Mouse (Mus musculus): ENCODE measurements around the gene Pwwp2b. TPM values are rescaled to one million over a fixed set of nuclear protein-coding genes. Genes with fewer than 3 reads are reported as not detected.

Gene Pwwp2b
- polyA plus RNA-seq, 1 experiment from 2014 or later, result 11.6 TPM

DNA sequence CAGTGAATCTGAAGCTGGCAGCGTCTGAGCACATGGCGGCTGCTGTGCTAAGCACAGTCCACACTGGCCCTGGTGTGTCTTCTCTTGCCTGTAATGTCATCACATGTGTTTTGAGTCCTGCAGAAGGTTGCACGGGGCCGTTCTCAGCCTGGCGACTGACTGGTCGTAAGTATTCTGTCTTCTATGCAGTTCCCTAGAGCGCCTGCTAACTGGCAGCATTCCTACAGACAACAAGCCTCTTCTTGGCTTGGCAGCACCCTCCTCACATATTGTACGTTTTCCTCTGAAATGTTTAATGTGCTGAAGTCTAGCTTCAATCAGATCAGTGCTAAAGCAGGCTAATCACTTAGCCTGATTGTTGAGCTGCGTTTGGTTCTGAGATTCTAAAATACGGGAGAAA lies 27.3 kb downstream of the Pwwp2b start:
- Histone ChIP-seq H3K4me1 (ENCODE audit: control insufficient read depth, insufficient read depth, low read length) (peaks cover 46% of the 10 kb centered on the region), H3K9ac (ENCODE audit: low read depth, low read length) (peak overlapping the region; percentile 8; the same call in 1 of the 2 replicates), H3K27me3 (replicated peaks; ENCODE audit: control insufficient read depth, insufficient read depth, low read length) (no peaks in the 10 kb centered on the region), H3K36me3 (ENCODE audit: control insufficient read depth, insufficient read depth, low read length) (no peaks in the 10 kb centered on the region), H3K4me2 (ENCODE audit: low read depth, low read length) (no peak overlapping the region), H3K9me3 (ENCODE audit: control insufficient read depth, low read length) (no peaks in the 10 kb centered on the region), H3K4me3 (ENCODE audit: low read depth, low read length) (no peak overlapping the region), H3K27ac (replicated peaks; ENCODE audit: low read depth, low read length) (peak overlapping the region; percentile 52)
- DNase-seq (ENCODE audit: low spot score), result no peak
- WGBS, result 38% methylated on average over 10 of the region's 10 CpGs
- ATAC-seq (ENCODE audit: low read depth), result no peak

DNA sequence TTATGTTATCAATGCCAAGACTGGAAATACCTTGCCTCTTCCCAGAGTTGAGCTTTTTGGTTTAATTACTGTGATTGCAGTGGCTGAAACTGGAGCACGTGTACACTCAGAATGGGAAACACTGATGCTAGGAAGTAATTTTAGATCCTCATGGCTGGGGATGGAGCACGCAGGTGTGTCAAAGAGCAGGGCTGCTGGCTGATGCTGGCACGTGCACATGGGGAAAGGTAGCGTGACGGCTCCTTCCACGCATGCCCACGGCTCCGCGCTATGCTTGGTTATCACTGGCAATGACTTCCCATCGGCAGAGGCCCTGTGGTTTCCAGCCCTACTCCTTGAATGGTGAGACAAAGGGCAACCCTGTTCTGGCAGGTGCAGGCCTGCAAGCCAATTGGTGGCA lies 27.9 kb downstream of the Pwwp2b start:
- Histone ChIP-seq H3K27me3 (replicated peaks; ENCODE audit: control insufficient read depth, insufficient read depth, low read length) (no peaks in the 10 kb centered on the region), H3K9me3 (ENCODE audit: control insufficient read depth, low read length) (no peaks in the 10 kb centered on the region), H3K4me1 (ENCODE audit: control insufficient read depth, insufficient read depth, low read length) (peaks cover 50% of the 10 kb centered on the region), H3K4me3 (ENCODE audit: low read depth, low read length) (no peak overlapping the region), H3K9ac (ENCODE audit: low read depth, low read length) (no peak overlapping the region), H3K36me3 (ENCODE audit: control insufficient read depth, insufficient read depth, low read length) (no peaks in the 10 kb centered on the region), H3K27ac (replicated peaks; ENCODE audit: low read depth, low read length) (no peak overlapping the region), H3K4me2 (ENCODE audit: low read depth, low read length) (no peak overlapping the region)
- 61% methylated on average over 10 of the region's 10 CpGs for WGBS
- DNase-seq (ENCODE audit: low spot score) (no peak), ATAC-seq (ENCODE audit: low read depth) (peak; percentile 10; the same call in 1 of the 2 replicates)

DNA sequence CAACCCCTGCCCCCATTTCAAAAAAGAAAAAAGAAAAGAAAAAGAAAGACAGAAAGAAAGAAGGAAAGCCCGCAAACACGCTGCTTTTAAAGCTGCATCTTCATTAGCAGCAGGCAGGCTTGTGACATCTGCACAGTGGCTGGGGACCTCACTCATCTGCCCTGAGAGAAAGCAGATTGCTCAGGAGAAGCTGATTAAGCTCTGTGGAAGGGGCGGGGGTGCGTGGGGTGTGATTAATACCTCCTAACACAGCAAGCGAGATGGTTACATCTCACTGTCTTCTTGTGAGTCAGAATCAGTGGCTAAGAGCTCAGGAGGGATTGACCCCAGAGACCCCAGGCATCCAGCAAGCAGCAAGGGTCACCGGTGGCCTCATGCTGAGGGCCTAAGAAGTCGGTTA lies 29.3 kb downstream of the Pwwp2b start:
- no peak overlapping the region for H3K4me3 ChIP-seq (ENCODE audit: low read depth, low read length)
- DNase-seq (ENCODE audit: low spot score) (no peak), ATAC-seq (ENCODE audit: low read depth) (no peak)
- H3K27me3 ChIP-seq (replicated peaks; ENCODE audit: control insufficient read depth, insufficient read depth, low read length), result no peaks in the 10 kb centered on the region
- peaks cover 43% of the 10 kb centered on the region for H3K4me1 ChIP-seq (ENCODE audit: control insufficient read depth, insufficient read depth, low read length)
- no peak overlapping the region for H3K9ac ChIP-seq (ENCODE audit: low read depth, low read length)
- H3K9me3 ChIP-seq (ENCODE audit: control insufficient read depth, low read length), result no peaks in the 10 kb centered on the region
- no peaks in the 10 kb centered on the region for H3K36me3 ChIP-seq (ENCODE audit: control insufficient read depth, insufficient read depth, low read length)
- no peak overlapping the region for H3K27ac ChIP-seq (replicated peaks; ENCODE audit: low read depth, low read length)
- 84% methylated on average over 6 of the region's 7 CpGs for WGBS
- no peak overlapping the region for H3K4me2 ChIP-seq (ENCODE audit: low read depth, low read length)

DNA sequence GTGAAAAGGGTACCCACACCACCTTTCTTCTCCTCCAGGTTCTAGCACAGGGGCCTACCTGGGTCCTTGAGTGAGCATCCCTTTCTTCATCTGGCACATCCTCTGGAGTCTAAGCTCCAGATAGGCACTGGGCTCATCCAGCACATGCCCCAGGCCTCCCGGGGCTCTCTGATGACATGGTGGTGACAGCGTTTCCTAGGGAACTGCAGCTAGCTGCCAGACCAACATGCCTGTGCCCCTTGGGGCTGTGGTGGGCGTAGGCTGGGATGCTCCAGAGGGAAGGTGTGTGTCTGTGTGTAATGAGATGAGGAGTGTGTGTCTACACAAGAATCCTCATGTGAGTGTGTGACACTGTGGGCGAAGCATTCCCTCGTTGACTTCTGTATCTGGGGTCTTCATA lies 31.3 kb downstream of the Pwwp2b start:
- 66% methylated on average over 5 of the region's 5 CpGs for WGBS

DNA sequence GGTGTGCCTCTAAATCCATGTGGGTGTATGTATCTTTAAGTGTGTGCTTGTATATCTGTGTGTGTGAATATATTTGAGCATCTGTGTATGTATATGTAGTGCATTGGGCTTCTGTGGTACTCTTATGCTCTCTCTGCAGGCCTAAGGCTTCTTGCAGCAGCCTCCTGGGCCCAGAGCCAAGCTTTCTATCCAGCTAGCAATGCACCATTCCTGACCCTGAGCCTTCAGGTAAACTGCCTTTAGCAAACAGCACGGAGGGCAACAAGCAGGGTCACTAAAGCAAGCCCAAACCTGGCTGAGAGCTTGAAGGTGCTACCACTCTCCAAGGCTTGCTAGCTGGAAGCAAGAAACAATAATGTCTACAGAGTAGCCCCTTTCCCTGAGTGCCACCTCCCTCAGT lies 31.8 kb downstream of the Pwwp2b start:
- H3K27me3 ChIP-seq (replicated peaks; ENCODE audit: control insufficient read depth, insufficient read depth, low read length), result no peaks in the 10 kb centered on the region
- H3K4me1 ChIP-seq (ENCODE audit: control insufficient read depth, insufficient read depth, low read length), result peaks cover 30% of the 10 kb centered on the region
- DNase-seq (ENCODE audit: low spot score), result no peak
- no peak overlapping the region for H3K9ac ChIP-seq (ENCODE audit: low read depth, low read length)
- no peak overlapping the region for H3K4me3 ChIP-seq (ENCODE audit: low read depth, low read length)
- no peak overlapping the region for H3K4me2 ChIP-seq (ENCODE audit: low read depth, low read length)
- H3K27ac ChIP-seq (replicated peaks; ENCODE audit: low read depth, low read length), result no peak overlapping the region
- no peaks in the 10 kb centered on the region for H3K36me3 ChIP-seq (ENCODE audit: control insufficient read depth, insufficient read depth, low read length)
- H3K9me3 ChIP-seq (ENCODE audit: control insufficient read depth, low read length), result no peaks in the 10 kb centered on the region
- ATAC-seq (ENCODE audit: low read depth), result no peak
- WGBS, result 33% methylated on average over 1 of the region's 1 CpGs

More for the DNA sequence above, 31.3 kb downstream of the Pwwp2b start:
- Histone ChIP-seq H3K9me3 (ENCODE audit: control insufficient read depth, low read length) (no peaks in the 10 kb centered on the region), H3K4me3 (ENCODE audit: low read depth, low read length) (no peak overlapping the region), H3K27ac (replicated peaks; ENCODE audit: low read depth, low read length) (no peak overlapping the region), H3K9ac (ENCODE audit: low read depth, low read length) (no peak overlapping the region), H3K4me2 (ENCODE audit: low read depth, low read length) (no peak overlapping the region), H3K36me3 (ENCODE audit: control insufficient read depth, insufficient read depth, low read length) (no peaks in the 10 kb centered on the region), H3K27me3 (replicated peaks; ENCODE audit: control insufficient read depth, insufficient read depth, low read length) (no peaks in the 10 kb centered on the region), H3K4me1 (ENCODE audit: control insufficient read depth, insufficient read depth, low read length) (peaks cover 30% of the 10 kb centered on the region)
- DNase-seq (ENCODE audit: low spot score) (no peak), ATAC-seq (ENCODE audit: low read depth) (peak; percentile 56)

DNA sequence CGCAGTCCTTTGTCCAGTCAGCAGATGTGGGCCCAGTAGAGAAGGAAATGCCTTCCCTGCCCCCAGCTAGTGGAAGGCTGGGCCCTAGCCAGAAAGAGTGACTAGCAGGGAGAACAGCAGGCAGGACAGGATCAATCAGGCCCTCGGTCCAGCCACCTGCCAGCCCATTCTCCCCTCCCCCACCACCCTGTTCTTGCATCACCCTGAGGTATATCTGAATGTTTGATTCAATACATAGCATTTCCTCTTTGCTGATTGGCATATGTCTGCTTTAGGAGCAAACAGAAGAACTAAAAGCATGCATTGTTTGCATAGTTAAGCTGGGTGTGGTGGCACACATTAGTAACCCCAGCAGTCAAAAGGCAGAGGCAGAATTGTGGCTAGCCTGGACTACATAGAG lies 32.9 kb downstream of the Pwwp2b start:
- peaks cover 19% of the 10 kb centered on the region; the same call in 1 of the 2 replicates for H3K4me1 ChIP-seq (ENCODE audit: control insufficient read depth, insufficient read depth, low read length)
- WGBS, result 45% methylated on average over 2 of the region's 2 CpGs
- no peak overlapping the region for H3K9ac ChIP-seq (ENCODE audit: low read depth, low read length)
- no peaks in the 10 kb centered on the region for H3K36me3 ChIP-seq (ENCODE audit: control insufficient read depth, insufficient read depth, low read length)
- H3K9me3 ChIP-seq (ENCODE audit: control insufficient read depth, low read length), result no peaks in the 10 kb centered on the region
- no peak overlapping the region for H3K4me3 ChIP-seq (ENCODE audit: low read depth, low read length)
- peak overlapping the region; percentile 25; the same call in 1 of the 2 replicates for H3K27ac ChIP-seq (replicated peaks; ENCODE audit: low read depth, low read length)
- H3K4me2 ChIP-seq (ENCODE audit: low read depth, low read length), result no peak overlapping the region
- no peaks in the 10 kb centered on the region for H3K27me3 ChIP-seq (replicated peaks; ENCODE audit: control insufficient read depth, insufficient read depth, low read length)
- no peak; the same call in 1 of the 2 replicates for ATAC-seq (ENCODE audit: low read depth)
- DNase-seq (ENCODE audit: low spot score), result no peak

DNA sequence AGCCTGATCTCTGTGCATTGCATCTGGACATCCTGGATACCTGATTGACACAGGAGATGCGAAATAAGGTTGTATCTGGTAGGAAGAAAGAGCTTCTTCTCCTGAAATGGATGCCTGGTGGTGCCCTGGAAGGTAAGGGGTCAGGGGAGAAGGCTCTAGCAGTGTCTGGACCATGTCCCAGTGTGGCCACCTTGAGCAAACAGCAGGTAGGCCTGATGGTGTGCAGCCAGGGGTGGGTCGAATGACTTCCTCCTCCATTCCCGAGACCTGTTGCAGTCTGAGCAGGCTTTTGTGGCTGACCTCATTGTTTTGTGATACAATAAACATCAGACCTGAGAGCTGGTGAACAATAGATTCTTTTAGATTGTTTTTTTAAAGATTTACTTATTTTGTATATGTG lies 33.8 kb downstream of the Pwwp2b start:
- H3K9ac ChIP-seq (ENCODE audit: low read depth, low read length), result no peak overlapping the region
- no peaks in the 10 kb centered on the region for H3K9me3 ChIP-seq (ENCODE audit: control insufficient read depth, low read length)
- H3K27ac ChIP-seq (replicated peaks; ENCODE audit: low read depth, low read length), result no peak overlapping the region
- no peak overlapping the region for H3K4me2 ChIP-seq (ENCODE audit: low read depth, low read length)
- 84% methylated on average over 3 of the region's 3 CpGs for WGBS
- peaks cover 17% of the 10 kb centered on the region; the same call in 1 of the 2 replicates for H3K4me1 ChIP-seq (ENCODE audit: control insufficient read depth, insufficient read depth, low read length)
- DNase-seq (ENCODE audit: low spot score) (no peak), ATAC-seq (ENCODE audit: low read depth) (no peak)
- H3K27me3 ChIP-seq (replicated peaks; ENCODE audit: control insufficient read depth, insufficient read depth, low read length), result no peaks in the 10 kb centered on the region
- no peak overlapping the region for H3K4me3 ChIP-seq (ENCODE audit: low read depth, low read length)
- H3K36me3 ChIP-seq (ENCODE audit: control insufficient read depth, insufficient read depth, low read length), result no peaks in the 10 kb centered on the region

DNA sequence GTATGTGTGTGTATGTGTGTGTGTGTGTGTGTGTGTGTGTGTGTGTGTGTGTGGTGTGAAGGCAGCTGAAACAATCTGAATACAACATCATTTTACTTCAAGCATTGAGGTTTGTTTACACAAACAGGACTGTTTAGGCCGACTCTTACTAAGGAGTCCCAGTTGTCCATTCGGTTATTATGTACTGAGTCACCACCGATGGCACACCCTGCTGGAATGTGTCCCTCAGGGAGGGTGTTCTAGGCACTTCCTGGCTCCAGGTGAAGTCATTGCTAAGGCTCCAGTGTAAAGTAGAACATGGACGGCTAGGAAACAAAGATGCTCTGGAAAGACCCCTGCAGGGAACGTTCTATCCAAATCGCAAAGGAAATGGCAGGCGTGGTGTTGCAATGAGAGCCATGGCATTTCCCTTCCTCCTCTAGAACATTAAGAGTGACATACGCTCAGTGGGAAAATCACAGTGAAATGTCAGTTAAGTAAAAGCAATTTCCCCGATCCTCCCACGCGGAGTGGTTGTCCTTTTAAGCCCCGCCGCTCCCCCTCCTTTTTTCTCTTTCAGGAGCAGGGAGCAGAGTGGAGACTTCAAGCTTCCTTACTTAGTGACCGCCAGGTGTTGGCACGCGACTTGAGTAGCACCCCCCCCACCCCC lies 37.1 kb downstream of the Pwwp2b start:
- Histone ChIP-seq H3K27me3 (replicated peaks; ENCODE audit: control insufficient read depth, insufficient read depth, low read length) (no peaks in the 10 kb centered on the region), H3K36me3 (ENCODE audit: control insufficient read depth, insufficient read depth, low read length) (no peaks in the 10 kb centered on the region), H3K4me2 (ENCODE audit: low read depth, low read length) (no peak overlapping the region), H3K9ac (ENCODE audit: low read depth, low read length) (no peak overlapping the region), H3K27ac (replicated peaks; ENCODE audit: low read depth, low read length) (no peak overlapping the region), H3K9me3 (ENCODE audit: control insufficient read depth, low read length) (no peaks in the 10 kb centered on the region), H3K4me3 (ENCODE audit: low read depth, low read length) (no peak overlapping the region), H3K4me1 (ENCODE audit: control insufficient read depth, insufficient read depth, low read length) (peaks cover 6% of the 10 kb centered on the region; the same call in 1 of the 2 replicates)
- WGBS, result 75% methylated on average over 16 of the region's 16 CpGs
- DNase-seq (ENCODE audit: low spot score), result no peak
- ATAC-seq (ENCODE audit: low read depth), result no peak

DNA sequence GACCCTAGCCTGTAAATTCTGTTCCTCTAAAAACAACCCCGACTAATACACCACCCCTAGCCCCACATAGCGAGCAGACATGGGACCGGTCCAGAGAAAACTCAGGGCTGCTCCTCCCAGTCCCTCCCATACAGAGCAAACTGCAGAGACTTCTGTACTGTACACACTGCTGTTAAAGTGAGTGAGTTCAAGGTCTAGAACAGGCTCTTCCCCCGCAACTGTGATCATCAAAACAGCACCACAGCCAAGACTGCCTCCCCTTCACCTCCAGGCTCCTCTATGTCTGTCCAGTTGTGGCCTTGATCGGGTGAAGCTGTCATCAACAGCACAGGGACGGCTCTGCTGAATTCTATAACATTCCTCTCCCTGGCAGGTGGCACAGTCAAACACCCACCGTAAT lies 40.3 kb downstream of the Pwwp2b start:
- 77% methylated on average over 7 of the region's 7 CpGs for WGBS
- ATAC-seq (ENCODE audit: low read depth), result no peak

More for the DNA sequence above, 40.3 kb downstream of the Pwwp2b start:
- no peak overlapping the region for H3K9ac ChIP-seq (ENCODE audit: low read depth, low read length)
- no peak overlapping the region for H3K27ac ChIP-seq (replicated peaks; ENCODE audit: low read depth, low read length)
- no peak overlapping the region for H3K4me3 ChIP-seq (ENCODE audit: low read depth, low read length)
- no peaks in the 10 kb centered on the region for H3K4me1 ChIP-seq (ENCODE audit: control insufficient read depth, insufficient read depth, low read length)
- H3K27me3 ChIP-seq (replicated peaks; ENCODE audit: control insufficient read depth, insufficient read depth, low read length), result no peaks in the 10 kb centered on the region
- no peak overlapping the region for H3K4me2 ChIP-seq (ENCODE audit: low read depth, low read length)
- no peak for DNase-seq (ENCODE audit: low spot score)
- H3K36me3 ChIP-seq (ENCODE audit: control insufficient read depth, insufficient read depth, low read length), result no peaks in the 10 kb centered on the region
- no peaks in the 10 kb centered on the region for H3K9me3 ChIP-seq (ENCODE audit: control insufficient read depth, low read length)

All from embryonic facial prominence, embryonic 14.5 days (tissue).